Mouse (Mus musculus) forebrain, embryonic 11.5 days (tissue): ENCODE measurements at regions not wholly inside any gene's neighbourhood (a gene's known extent, or its start where the extent isn't known, plus 50 kb on each side); places are given as distances from the start of the nearest gene placed in this dataset.

Experiments used
- ATAC-seq: fragments of 200-750 bp; cut with Nextera tagmentation; replicated peaks from 2 replicates; pipeline ENCODE4 v1.8.0; 2017; ENCODE audit warnings: moderate TSS enrichment; ENCODE audit not compliant: low FRiP score
- DNase-seq: peaks from one replicate; pipeline ENCODE4 v3.0.0-alpha.2; 2017; ENCODE audit warnings: low spot score
- H3K27ac ChIP-seq: fragments of 300-500 bp; sonication (generic); 2 replicates; pipeline ENCODE4 v1.5.1; 2014; ENCODE audit warnings: low read depth, low read length
- H3K27me3 ChIP-seq: fragments of 300-500 bp; sonication (generic); 2 replicates; pipeline ENCODE4 v1.6.1; 2014; ENCODE audit warnings: mild to moderate bottlenecking, low read length, mixed read lengths; ENCODE audit not compliant: control insufficient read depth, insufficient read depth
- H3K36me3 ChIP-seq: fragments of 300-500 bp; sonication (generic); 2 replicates; pipeline ENCODE4 v1.6.1; 2014; ENCODE audit warnings: mild to moderate bottlenecking, low read length, moderate library complexity, mixed read lengths; ENCODE audit not compliant: control insufficient read depth, insufficient read depth
- H3K4me1 ChIP-seq: fragments of 300-500 bp; sonication (generic); replicated peaks from 2 replicates; pipeline ENCODE4 v1.6.1; 2014; ENCODE audit warnings: low read length, mixed read lengths; ENCODE audit not compliant: control insufficient read depth, insufficient read depth
- H3K4me2 ChIP-seq: fragments of 300-500 bp; sonication (generic); 2 replicates; pipeline ENCODE4 v1.6.1; 2014; ENCODE audit warnings: low read depth, mild to moderate bottlenecking, low read length, moderate library complexity, mixed read lengths; ENCODE audit not compliant: severe bottlenecking
- H3K4me3 ChIP-seq: fragments of 300-500 bp; sonication (generic); 2 replicates; pipeline ENCODE4 v1.5.1; 2014; ENCODE audit warnings: low read depth, low read length
- H3K9ac ChIP-seq: fragments of 300-500 bp; sonication (generic); 2 replicates; pipeline ENCODE4 v1.6.1; 2014; ENCODE audit warnings: low read length
- H3K9me3 ChIP-seq: fragments of 300-500 bp; sonication (generic); 2 replicates; pipeline ENCODE4 v1.6.1; 2016; ENCODE audit warnings: low read length, mixed read lengths; ENCODE audit not compliant: control insufficient read depth
- WGBS: fragments of 180-500 bp; shearing (Covaris S2); extraction: QIAGEN DNeasy Blood & Tissue Kit; methylation state at CpG from one replicate; pipeline ENCODE4 v1.1.7; 2014; 5-methylcytosine and 5-hydroxymethylcytosine counted together

- WGBS, result 86% methylated on average over 5 of the region's 5 CpGs
- H3K4me2 ChIP-seq, result no peak overlapping the region
- no peaks in the 10 kb centered on the region for H3K4me1 ChIP-seq
- DNase-seq (peak; percentile 11), ATAC-seq (no peak)
- no peaks in the 10 kb centered on the region for H3K36me3 ChIP-seq
- H3K9ac ChIP-seq, result no peak overlapping the region
- H3K27ac ChIP-seq, result no peak overlapping the region
- no peaks in the 10 kb centered on the region for H3K9me3 ChIP-seq
- H3K4me3 ChIP-seq, result no peak overlapping the region
- H3K27me3 ChIP-seq, result no peaks in the 10 kb centered on the region
These were observed 55.5 kb upstream of the Lta4h start for GRCm38 (mm10) chr10:93397711-93398110.

GRCm38 (mm10) chr10:93398531-93399320 is 54.5 kb upstream of the Lta4h start:
- peak; percentile 36 for DNase-seq
- H3K4me2 ChIP-seq, result no peak overlapping the region
- no peak for ATAC-seq
- no peaks in the 10 kb centered on the region for H3K27me3 ChIP-seq
- H3K9ac ChIP-seq, result no peak overlapping the region
- H3K4me1 ChIP-seq, result no peaks in the 10 kb centered on the region
- no peak overlapping the region for H3K4me3 ChIP-seq
- H3K9me3 ChIP-seq, result no peaks in the 10 kb centered on the region
- no peak overlapping the region for H3K27ac ChIP-seq
- 89% methylated on average over 11 of the region's 11 CpGs for WGBS
- H3K36me3 ChIP-seq, result no peaks in the 10 kb centered on the region

DNA sequence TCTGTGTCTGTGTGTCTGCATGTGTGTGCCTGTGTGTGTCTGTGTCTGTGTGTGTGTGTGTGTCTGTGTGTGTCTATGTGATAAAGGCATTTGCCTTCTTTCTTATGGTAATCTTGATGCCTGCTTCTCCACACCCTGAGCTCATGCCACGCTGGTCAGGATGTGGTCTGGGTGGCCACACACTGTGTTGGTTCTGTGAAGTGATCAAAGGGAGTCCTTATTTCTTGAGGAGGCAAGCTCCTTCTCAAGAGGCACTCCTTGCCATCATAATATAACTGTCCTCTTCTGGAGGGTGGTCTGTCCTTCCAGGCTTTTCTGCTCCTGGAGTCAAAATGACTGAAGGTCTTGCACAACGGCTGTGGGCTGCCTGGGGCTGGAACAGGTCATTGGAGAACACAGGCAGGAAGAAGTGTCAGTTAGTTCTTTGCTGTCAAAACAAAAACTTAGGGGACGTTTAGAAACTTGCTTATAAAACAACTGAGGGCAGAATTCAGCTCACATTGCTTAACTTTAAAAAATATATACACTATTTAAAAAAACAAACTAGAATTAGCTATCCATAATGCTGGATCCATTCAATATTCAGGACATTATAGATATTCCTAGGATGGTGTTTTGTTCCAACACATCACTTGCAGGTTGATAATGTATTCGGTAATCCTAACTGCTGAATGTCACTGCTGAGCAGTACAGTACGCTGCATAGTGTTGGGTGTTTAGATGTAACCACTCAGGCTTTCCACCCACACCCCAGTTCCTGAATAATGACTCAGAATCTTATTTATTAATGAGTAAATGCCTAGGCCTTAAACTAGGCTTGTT is 50.3 kb upstream of the Lta4h start:
- H3K4me2 ChIP-seq, result no peak overlapping the region
- H3K9me3 ChIP-seq, result no peaks in the 10 kb centered on the region
- ATAC-seq (no peak), DNase-seq (peak; percentile 11)
- no peaks in the 10 kb centered on the region for H3K36me3 ChIP-seq
- 73% methylated on average over 5 of the region's 5 CpGs for WGBS
- H3K27ac ChIP-seq, result no peak overlapping the region
- no peak overlapping the region for H3K9ac ChIP-seq
- no peaks in the 10 kb centered on the region for H3K27me3 ChIP-seq
- no peaks in the 10 kb centered on the region for H3K4me1 ChIP-seq
- H3K4me3 ChIP-seq, result no peak overlapping the region
